Mouse (Mus musculus) olfactory bulb, adult 2 months (tissue): ENCODE measurements at regions not wholly inside any gene's neighbourhood (a gene's known extent, or its start where the extent isn't known, plus 50 kb on each side); places are given as distances from the start of the nearest gene placed in this dataset.

Experiments used
- CTCF ChIP-seq: fragments of 200-500 bp; IDR thresholded peaks from 2 replicates; pipeline ENCODE4 v1.5.1; 2012; ENCODE audit warnings: low read depth, mild to moderate bottlenecking, low read length, moderate library complexity; ENCODE audit not compliant: insufficient read depth
- POLR2A ChIP-seq: fragments of 200-500 bp; IDR thresholded peaks from 2 replicates; pipeline ENCODE4 v1.6.1; 2012; ENCODE audit warnings: mild to moderate bottlenecking, low read depth, low read length, moderate library complexity; ENCODE audit not compliant: insufficient read depth

DNA sequence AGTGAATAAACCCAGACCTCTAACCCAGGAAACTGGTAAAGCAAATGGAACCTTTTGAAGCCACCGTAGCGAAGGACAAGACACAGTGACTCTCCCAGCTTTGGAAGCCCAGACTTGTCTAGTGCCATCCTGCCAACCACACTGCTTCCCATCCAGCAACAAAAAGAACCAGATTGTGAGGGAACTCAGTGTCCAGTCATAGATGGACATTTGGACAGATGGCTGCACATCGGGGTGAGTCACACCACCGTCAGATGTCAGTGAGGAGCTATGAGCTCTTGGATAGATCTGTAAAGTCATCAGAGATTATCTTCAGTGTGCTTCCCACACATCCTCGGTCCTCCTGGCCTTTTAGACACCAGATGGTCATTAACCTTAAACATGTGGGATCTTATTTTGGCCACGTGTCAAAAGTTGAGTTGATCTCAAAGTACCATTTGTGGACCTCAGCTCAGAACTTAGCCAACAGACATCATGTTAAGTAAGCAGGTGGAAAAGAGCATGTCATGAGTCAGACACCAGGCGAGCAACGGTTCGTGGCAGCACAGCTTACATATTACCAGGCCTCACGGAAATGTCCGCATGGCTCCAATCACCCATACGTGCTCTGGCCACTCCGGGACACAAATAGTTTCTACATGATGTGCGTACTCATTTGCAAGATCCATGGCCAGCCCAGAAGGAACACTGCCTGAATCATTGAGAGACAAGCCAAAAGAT, 102.7 kb upstream of the Gdf10 start:
- TF ChIP-seq CTCF (no peak), POLR2A (no peak)
